In the genomic region with DNA sequence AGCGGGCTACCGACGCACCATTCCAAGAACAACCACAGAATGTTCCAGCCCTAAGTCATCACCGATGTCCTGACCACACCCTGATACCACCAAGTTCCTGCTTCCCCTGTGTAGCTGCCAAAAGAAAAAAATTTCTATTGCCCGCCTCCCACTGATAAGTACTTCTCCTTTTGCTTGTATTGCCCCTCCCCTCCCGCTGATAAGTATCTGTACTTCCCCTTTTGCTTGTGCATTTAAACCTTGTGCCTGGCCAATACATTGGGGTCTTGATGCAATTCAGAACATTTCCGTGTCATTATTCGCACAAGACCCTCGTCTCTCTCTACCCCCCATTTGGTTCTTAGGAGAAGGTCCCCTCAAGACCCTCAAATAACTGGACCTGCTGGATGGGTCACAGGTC, we compare ENCODE assay signal across 6 mouse cellular contexts. TPM values are rescaled to one million over a fixed set of nuclear protein-coding genes. Genes with fewer than 3 reads are reported as not detected.
DNase-seq lines count a peak whose midpoint lies in the region; TF ChIP-seq lines count a peak whose summit lies in the region.
"Not testable (repeated sequence)": the region's sequence is repeated elsewhere in the genome, so short reads cannot be mapped to it uniquely, and the experiment has no call there.
"Had no signal": no experiment of that assay in that cellular context is flagged by ENCODE, and none has a peak within 500 bp of the region (broad histone marks: within the 10 kb centered on the region; RNA-seq: fewer than 3 reads in every experiment).

No protein-coding gene starts in this region.

- not testable (repeated sequence) for H3ac ChIP-seq in myocyte (ENCODE audit: control insufficient read depth, insufficient read length)

- H3K9me3 ChIP-seq in MEL (replicated peaks; ENCODE audit: insufficient read depth, low read length), result not testable (repeated sequence)

- H3K27me3 ChIP-seq in MEL (ENCODE audit: control insufficient read depth in 1 of 2, insufficient read depth in 2 of 2, low read length in 2 of 2); myocyte (ENCODE audit: control insufficient read depth, insufficient read depth, insufficient read length): not testable (repeated sequence)

- DNase-seq in 416B (ENCODE audit: low read depth) (peak; percentile 64), MEL (ENCODE audit: low read depth, low spot score) (peak; percentile 85), MEL-GATA-1-ER (ENCODE audit: extremely low read depth, low read depth) (peak; percentile 78)

- not testable (repeated sequence) for TF ChIP-seq CTCF in MEL (IDR thresholded peaks at IDR 0.05 in 2 of 3, conservative IDR thresholded peaks at IDR 0.05 in 1 of 3; ENCODE audit: control insufficient read depth in 1 of 3, insufficient read depth in 1 of 3, low read depth in 2 of 3, low read length in 3 of 3, poor library complexity in 1 of 3, severe bottlenecking in 1 of 3)

- peak; percentile 71 to 72 for TF ChIP-seq EP300 in MEL (IDR thresholded peaks at IDR 0.05; ENCODE audit: low read depth in 1 of 2, low read length in 2 of 2)

- H3K36me3 ChIP-seq in MEL (ENCODE audit: control insufficient read depth in 1 of 2, insufficient read depth in 2 of 2, low read length in 2 of 2); myocyte (ENCODE audit: control insufficient read depth, insufficient read depth): not testable (repeated sequence)

- not testable (repeated sequence) for TF ChIP-seq POLR2A in MEL (IDR thresholded peaks at IDR 0.05; ENCODE audit: control insufficient read depth in 1 of 2, insufficient read depth in 1 of 2, low read depth in 1 of 2, low read length in 2 of 2, poor library complexity in 1 of 2); myocyte (IDR thresholded peaks at IDR 0.05; ENCODE audit: insufficient read length, low read depth)

- H3K27ac ChIP-seq in MEL (ENCODE audit: control insufficient read depth, low read depth, low read length), result peak overlapping the region; percentile 68

- H3K4me1 ChIP-seq in MEL (ENCODE audit: control insufficient read depth in 1 of 2, insufficient read depth in 2 of 2, low read length in 2 of 2), result not testable (repeated sequence)

- not testable (repeated sequence) for H3K9ac ChIP-seq in MEL (ENCODE audit: control insufficient read depth, low read depth, low read length, poor library complexity, severe bottlenecking)

- peak overlapping the region; percentile 8 for H3K4me2 ChIP-seq in myocyte (ENCODE audit: low read depth)

- not testable (repeated sequence) for H3K79me2 ChIP-seq in MEL (ENCODE audit: control insufficient read depth, insufficient read depth, low read length, poor library complexity); myocyte (ENCODE audit: control insufficient read depth, insufficient read depth)

- not testable (repeated sequence) for H3K4me3 ChIP-seq in MEL (ENCODE audit: control insufficient read depth in 1 of 2, insufficient read depth in 1 of 2, low read depth in 2 of 2, low read length in 2 of 2); myocyte

- TF ChIP-seq RAD21 in MEL (IDR thresholded peaks at IDR 0.05; ENCODE audit: low read depth, low read length), result not testable (repeated sequence)

TF ChIP-seq in MEL, 35 proteins besides CTCF, POLR2A, EP300 and RAD21:
- peak; percentile 30; the same call in 1 of the 2 replicates for TF ChIP-seq RCOR1 (IDR thresholded peaks at IDR 0.05; ENCODE audit: low read depth, low read length)
- TF ChIP-seq MAZ (IDR thresholded peaks at IDR 0.05; ENCODE audit: low read depth, low read length), result 0 out of 2 replicates have a peak, but pooled peaks have one; percentile 28
- 0 out of 2 replicates have a peak, but pooled peaks have one; percentile 4 for TF ChIP-seq TAL1 (IDR thresholded peaks at IDR 0.05; ENCODE audit: low read length)
- peak; percentile 73; the same call in 1 of the 2 replicates for TF ChIP-seq E2F4 (IDR thresholded peaks at IDR 0.05; ENCODE audit: borderline replicate concordance, low read depth, low read length)
- peak; percentile 56 for TF ChIP-seq HCFC1 (IDR thresholded peaks at IDR 0.05; ENCODE audit: low read depth, low read length)
- peak; percentile 47 for TF ChIP-seq ETS1 (IDR thresholded peaks at IDR 0.05; ENCODE audit: low read depth, low read length)
- TF ChIP-seq SIN3A (IDR thresholded peaks at IDR 0.05; ENCODE audit: low read length), result 0 out of 2 replicates have a peak, but pooled peaks have one; percentile 13
- TF ChIP-seq ZNF384 (IDR thresholded peaks at IDR 0.05; ENCODE audit: low read depth, low read length), result peak; percentile 85
- TF ChIP-seq GATA1 (IDR thresholded peaks at IDR 0.05; ENCODE audit: low read depth, low read length), result peak; percentile 71

RNA-seq across cellular contexts. Expression of a gene that starts 27.5 kb away (rescaled TPM):
- total RNA-seq in MEL (2012; rRNA removed), result 9.0 and 10.6 TPM in 2 replicates
- polyA plus RNA-seq in MEL (2012; ENCODE audit: insufficient read depth in 1 of 2, insufficient read length in 2 of 2, low read depth in 1 of 2, low replicate concordance in 2 of 2, missing spikeins in 1 of 2) (10 to 100 TPM in 1 of 2 experiments, not detected in 1; 19.1 TPM), myocyte (2012; fragmentation: generic; extraction: Trizol) (22.6 TPM)
- polyA plus RNA-seq: CD4-positive, CD25-positive, alpha-beta regulatory T cell, adult 4 months; G1E had no signal
